Mouse (Mus musculus): ENCODE measurements around the gene Perp. TPM values are rescaled to one million over a fixed set of nuclear protein-coding genes. Genes with fewer than 3 reads are reported as not detected.

Gene Perp
- total RNA-seq, 2 experiments from 2014 or later: 97.1 to 115 TPM

- DNase-seq: no peak
Observed at GRCm38 (mm10) chr10:18861418-18861817, 16.6 kb downstream of the Perp start.

- DNase-seq: peak; percentile 42 to 55
Observed at GRCm38 (mm10) chr10:18863332-18863731, 18.5 kb downstream of the Perp start.

- DNase-seq: no peak
Observed at GRCm38 (mm10) chr10:18864753-18865152, 19.9 kb downstream of the Perp start.

GRCm38 (mm10) chr10:18870990-18871389 is 26.2 kb downstream of the Perp start:
- DNase-seq: no peak

GRCm38 (mm10) chr10:18876211-18876610 is 31.4 kb downstream of the Perp start:
- DNase-seq: peak; percentile 32 to 53

GRCm38 (mm10) chr10:18878111-18878510 is 33.3 kb downstream of the Perp start:
- DNase-seq: no peak

GRCm38 (mm10) chr10:18879160-18879559 is 34.3 kb downstream of the Perp start:
- no peak for DNase-seq

- no peak for DNase-seq
Observed at GRCm38 (mm10) chr10:18879690-18880089, 34.9 kb downstream of the Perp start.

GRCm38 (mm10) chr10:18882190-18882589 is 37.4 kb downstream of the Perp start:
- no peak for DNase-seq

- DNase-seq: peak; percentile 85 to 89
Observed at GRCm38 (mm10) chr10:18886918-18887625, 42.3 kb downstream of the Perp start.

GRCm38 (mm10) chr10:18888751-18889150 is 43.9 kb downstream of the Perp start:
- no peak for DNase-seq

- DNase-seq: no peak
Observed at GRCm38 (mm10) chr10:18889255-18889654, 44.4 kb downstream of the Perp start.

GRCm38 (mm10) chr10:18891110-18891509 is 46.3 kb downstream of the Perp start:
- no peak for DNase-seq

- no peak for DNase-seq
Observed at GRCm38 (mm10) chr10:18892102-18892501, 47.3 kb downstream of the Perp start.

- no peak for DNase-seq
Observed at GRCm38 (mm10) chr10:18894259-18895166, 49.7 kb downstream of the Perp start.

- DNase-seq: peak; percentile 5 to 69
Observed at GRCm38 (mm10) chr10:18904108-18904507, 59.3 kb downstream of the Perp start.

Other genes starting within 250 kb of the Perp start
- gene Arfgef3, start 101.1 kb upstream of the Perp start, total RNA-seq (2021): under 1 TPM; 0.15 to 0.36 TPM
- gene Gm4922, start 58.2 kb upstream of the Perp start, total RNA-seq (2021): not detected
- gene Tnfaip3, start 170.6 kb downstream of the Perp start, total RNA-seq (2021): 1 to 10 TPM; 1.5 to 3.2 TPM